Mouse (Mus musculus) hematopoietic stem cell, adult 5-6 weeks (primary cell): Measurements from ENCODE around the gene Gm49369. TPM values are rescaled to one million over a fixed set of nuclear protein-coding genes. Genes with fewer than 3 reads are reported as not detected.

Experiments
- ATAC-seq, 2 experiments: fragments of 125-278 bp in 1 of 2; replicated peaks in 1 of 2; 2 replicates each; pipeline ENCODE4 v1.8.0; 2016 to 2017; ENCODE audit warnings: inconsistent platforms in 2 of 2, mild to moderate bottlenecking in 2 of 2, moderate number of reproducible peaks in 2 of 2, low read depth in 1 of 2, moderate TSS enrichment in 1 of 2; ENCODE audit not compliant: low FRiP score in 2 of 2, poor library complexity in 2 of 2, severe bottlenecking in 2 of 2, insufficient read depth in 1 of 2, low TSS enrichment in 1 of 2
- total RNA-seq: library from RNA; stranded (forward); fragments of 172-1452, 232-1000 nt; gene quantifications from 2 replicates; pipeline ENCODE4 v1.2.3, GENCODE M21; 2017

Gene Gm49369
- total RNA-seq, 1 experiment from 2014 or later, result 18.0 TPM

DNA sequence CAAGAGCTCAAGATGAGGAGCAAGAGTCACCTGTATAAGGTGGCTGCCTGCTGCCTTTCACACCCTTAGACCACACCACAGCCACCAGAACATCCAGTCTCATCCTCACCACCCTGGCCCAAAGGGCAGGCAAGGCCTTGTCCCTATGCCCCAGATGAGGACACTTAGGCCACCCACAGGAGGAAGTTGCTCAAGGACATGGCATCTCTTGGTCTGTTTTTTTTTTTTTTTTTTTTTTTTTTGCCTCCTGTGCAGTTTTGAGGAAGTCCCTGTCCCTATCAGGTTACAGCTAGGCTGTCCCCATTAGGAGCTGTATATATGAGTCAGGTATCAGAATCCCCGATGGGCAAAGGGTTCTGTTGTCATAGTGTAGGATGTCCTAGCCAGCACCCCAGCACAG, 16.8 kb upstream of the Gm49369 start:
- peak; percentile 63 to 68 for ATAC-seq

GRCm38 (mm10) chr7:142398052-142398451, 15.6 kb upstream of the Gm49369 start:
- ATAC-seq, result peak in 1 of 2 experiments; percentile 38; a peak in 1 of 4 replicates

DNA sequence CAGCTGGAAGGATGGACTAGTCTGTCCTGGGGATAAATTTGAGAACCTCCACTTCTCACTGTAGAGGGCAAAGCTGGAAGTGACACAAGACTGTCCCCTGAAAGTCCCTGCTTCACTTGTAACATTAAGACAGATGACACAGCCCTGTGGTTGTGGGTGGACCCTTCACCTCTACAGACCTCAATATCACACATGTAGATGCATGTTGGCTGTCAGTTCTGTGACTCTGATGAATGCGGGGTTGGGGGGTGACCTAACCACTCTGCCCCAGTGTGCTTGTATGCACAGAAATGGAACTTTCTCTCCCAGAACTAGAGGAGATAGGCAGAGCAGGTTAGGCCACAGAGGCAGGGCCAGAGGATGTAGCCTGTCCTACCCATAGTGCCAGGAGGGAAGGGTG, 14.1 kb upstream of the Gm49369 start:
- ATAC-seq, result no peak

GRCm38 (mm10) chr7:142395472-142395871, 13.0 kb upstream of the Gm49369 start:
- ATAC-seq, result no peak

- ATAC-seq, result no peak
Measured at GRCm38 (mm10) chr7:142394261-142395190, 12.1 kb upstream of the Gm49369 start.

- ATAC-seq, result peak; percentile 34 to 37; a peak in 2 of 4 replicates
Measured at GRCm38 (mm10) chr7:142393191-142393590, 10.7 kb upstream of the Gm49369 start.

GRCm38 (mm10) chr7:142391609-142392008, 9.1 kb upstream of the Gm49369 start:
- ATAC-seq, result no peak

- no peak for ATAC-seq
Measured at GRCm38 (mm10) chr7:142391108-142391507, 8.6 kb upstream of the Gm49369 start.

GRCm38 (mm10) chr7:142389961-142390650, 7.6 kb upstream of the Gm49369 start:
- peak in 1 of 2 experiments; percentile 14; a peak in 1 of 4 replicates for ATAC-seq

DNA sequence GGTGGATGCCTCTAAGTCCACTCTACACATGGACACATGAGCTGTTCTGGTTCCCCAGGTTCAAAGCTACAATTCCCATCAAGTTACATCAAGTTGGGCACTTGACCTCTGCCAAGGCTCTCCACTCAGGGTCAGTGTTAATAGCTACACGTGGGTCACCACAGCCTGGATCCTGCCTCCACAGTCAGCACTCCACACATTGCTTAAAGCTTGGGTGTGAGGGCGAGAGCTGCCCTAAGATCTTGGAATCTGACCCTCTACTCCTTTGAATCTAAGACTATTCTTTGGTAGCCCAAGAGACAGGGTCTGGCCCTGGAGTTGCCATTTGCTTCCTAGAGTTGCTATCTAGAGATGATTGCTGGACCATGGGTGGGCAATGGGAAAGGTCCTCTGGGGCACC, 6.3 kb upstream of the Gm49369 start:
- no peak for ATAC-seq

DNA sequence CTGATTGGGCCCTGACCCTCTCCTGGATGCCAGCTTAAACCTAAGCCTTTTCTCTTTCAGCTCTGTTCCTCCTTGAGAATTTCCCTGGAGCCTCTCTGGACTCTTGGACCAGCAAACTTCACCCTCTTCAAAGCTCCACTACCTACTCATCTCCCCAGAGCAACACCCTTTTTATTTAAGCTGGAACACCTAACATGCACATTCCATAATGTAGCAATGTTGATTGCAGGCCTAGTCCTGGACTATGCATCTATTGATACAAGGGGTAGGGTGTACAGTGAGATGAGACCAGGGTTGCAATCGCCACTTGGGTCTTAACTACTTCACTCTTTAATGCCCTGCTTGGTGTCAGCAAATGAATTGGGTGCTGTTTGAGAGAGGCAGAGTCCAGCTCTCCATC, 5.7 kb upstream of the Gm49369 start:
- ATAC-seq, result no peak

DNA sequence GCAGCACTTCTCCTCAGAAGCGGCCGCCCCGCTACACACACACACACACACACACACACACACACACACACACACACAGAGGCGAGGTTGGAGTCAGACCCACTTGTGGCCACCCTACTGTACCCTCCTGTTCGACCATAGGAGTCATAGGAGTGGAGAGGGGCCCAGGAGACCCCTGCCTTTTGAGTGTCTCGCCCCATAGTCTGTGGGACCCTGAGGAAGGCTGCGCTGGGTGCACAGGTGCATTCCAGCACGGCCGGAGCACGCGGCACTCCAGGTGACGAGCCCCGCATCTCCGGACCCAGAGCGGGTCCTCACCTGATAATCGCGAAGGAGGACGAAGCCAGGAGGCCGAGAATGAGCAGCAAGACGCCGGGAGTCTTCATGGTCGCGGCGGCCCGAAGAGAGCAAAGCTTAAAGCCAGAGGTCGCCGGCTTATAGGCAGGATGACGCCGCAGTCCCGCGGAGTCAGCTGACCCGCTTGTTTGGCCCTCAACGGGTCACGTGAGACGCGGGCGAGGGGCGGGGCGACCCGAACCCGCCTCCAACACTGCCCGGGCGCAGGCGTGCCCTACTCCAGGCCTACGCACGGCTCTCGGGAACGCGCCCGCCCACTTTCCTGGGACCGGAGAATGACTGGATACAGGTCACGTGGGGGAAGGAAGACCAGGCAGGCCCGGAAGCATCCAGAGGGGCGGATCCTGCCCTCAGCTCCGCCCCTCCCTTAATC, 5.1 kb upstream of the Gm49369 start, which contains the start of gene Ctsd:
Gene Ctsd (minus strand): TSS at position 620 of the 730 bp plus-strand sequence.
- peak; percentile 64 to 67 for ATAC-seq

GRCm38 (mm10) chr7:142386621-142387201, 4.2 kb upstream of the Gm49369 start:
- no peak for ATAC-seq

DNA sequence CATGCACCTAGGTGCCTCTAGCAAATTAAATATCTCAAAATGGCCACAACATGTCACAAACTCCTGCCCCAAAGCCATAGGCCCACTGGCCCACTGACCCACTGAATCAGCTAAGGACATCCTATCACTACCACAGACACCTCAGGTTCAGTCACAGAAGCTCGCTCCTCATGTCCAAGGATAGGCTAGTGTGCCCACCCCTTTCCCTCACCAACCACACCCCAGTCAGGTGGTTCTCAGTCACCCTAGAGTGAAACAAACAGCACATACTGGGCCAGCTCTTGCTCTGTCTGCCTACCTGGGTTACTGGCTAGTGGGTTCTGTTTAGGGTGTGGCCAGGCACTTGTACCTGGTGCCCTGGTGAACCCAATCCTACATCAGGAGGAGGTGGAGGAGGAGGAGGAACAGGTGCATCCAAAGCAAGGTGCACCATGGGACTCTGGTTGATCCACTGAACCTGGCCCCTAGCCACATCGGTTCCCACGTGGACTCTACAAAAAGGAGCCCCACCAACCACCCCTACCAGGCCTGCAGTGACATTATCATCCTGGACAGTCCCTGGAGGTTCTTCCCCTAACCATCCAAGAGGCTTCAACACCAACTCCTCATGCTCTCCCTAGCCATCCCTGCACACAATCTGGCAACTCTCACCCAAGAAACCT, 3.4 kb upstream of the Gm49369 start:
- ATAC-seq, result no peak

DNA sequence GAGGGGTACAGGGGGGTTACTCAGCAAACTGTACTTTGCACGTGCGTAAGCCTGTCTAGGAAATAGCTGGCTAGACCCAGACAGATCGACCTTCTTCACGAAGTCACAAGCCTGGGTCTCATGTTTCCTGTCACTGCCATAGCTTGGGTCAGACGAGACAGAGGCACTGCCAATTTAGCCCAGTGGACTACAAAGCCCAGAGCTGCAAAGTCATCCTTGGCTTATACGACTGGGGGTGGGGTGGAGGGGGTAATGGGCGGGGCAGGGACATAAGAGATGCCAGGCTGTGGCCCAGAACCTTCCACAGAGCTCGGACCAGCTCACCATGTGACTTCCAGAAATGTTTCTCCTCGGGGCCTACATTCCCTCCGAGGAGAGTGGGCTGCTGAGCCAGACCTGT, 1.8 kb upstream of the Gm49369 start:
- no peak for ATAC-seq

DNA sequence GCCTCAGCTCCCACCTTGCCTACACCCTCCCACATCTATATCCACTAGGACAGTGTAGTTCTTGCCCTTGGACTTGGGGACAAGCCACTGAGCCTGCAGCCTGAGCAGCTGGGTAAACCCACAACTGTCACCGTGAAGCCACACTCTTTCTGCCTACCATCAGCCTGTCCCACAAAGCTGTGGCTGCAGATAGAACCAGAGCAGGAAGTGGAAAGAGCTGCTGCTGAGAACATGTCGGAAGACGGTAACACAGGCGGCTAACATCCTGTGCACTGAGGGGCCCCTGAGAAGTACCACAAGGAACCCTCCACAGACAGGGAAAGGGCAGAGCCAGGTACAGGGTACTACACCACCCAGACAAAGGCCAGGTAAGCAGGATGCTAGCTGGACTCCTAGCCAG, 1.3 kb downstream of the Gm49369 start:
- peak; percentile 72 to 74 for ATAC-seq

GRCm38 (mm10) chr7:142379186-142379585, 3.3 kb downstream of the Gm49369 start:
- no peak for ATAC-seq
